Mouse (Mus musculus) hindbrain, embryonic 15.5 days (tissue): ENCODE results near the gene Lipo4. TPM values are rescaled to one million over a fixed set of nuclear protein-coding genes. Genes with fewer than 3 reads are reported as not detected.
"Not testable (repeated sequence)": the region's sequence is repeated elsewhere in the genome, so short reads cannot be mapped to it uniquely, and the experiment has no call there.

Source experiments
- ATAC-seq: fragments of 200-750 bp; cut with Nextera tagmentation; 2 replicates; pipeline ENCODE4 v1.8.0; 2017; ENCODE audit warnings: low read depth, moderate number of reproducible peaks, moderate TSS enrichment; ENCODE audit not compliant: low FRiP score
- H3K27ac ChIP-seq: fragments of 300-500 bp; sonication (generic); replicated peaks from 2 replicates; pipeline ENCODE4 v1.5.1; 2015; ENCODE audit warnings: mild to moderate bottlenecking, inconsistent platforms
- H3K27me3 ChIP-seq: fragments of 300-500 bp; sonication (generic); 2 replicates; pipeline ENCODE4 v1.6.1; 2015; ENCODE audit warnings: control low read depth, inconsistent platforms
- H3K36me3 ChIP-seq: fragments of 300-500 bp; sonication (generic); 2 replicates; pipeline ENCODE4 v1.6.1; 2015; ENCODE audit warnings: control low read depth, inconsistent platforms
- H3K4me1 ChIP-seq: fragments of 300-500 bp; sonication (generic); replicated peaks from 2 replicates; pipeline ENCODE4 v1.6.1; 2015; ENCODE audit warnings: control low read depth, inconsistent platforms
- H3K4me2 ChIP-seq: fragments of 300-500 bp; sonication (generic); 2 replicates; pipeline ENCODE4 v1.6.1; 2015; ENCODE audit warnings: moderate library complexity, mild to moderate bottlenecking, inconsistent platforms
- H3K4me3 ChIP-seq: fragments of 300-500 bp; sonication (generic); 2 replicates; pipeline ENCODE4 v1.5.1; 2015; ENCODE audit warnings: mild to moderate bottlenecking, inconsistent platforms
- H3K9ac ChIP-seq: fragments of 300-500 bp; sonication (generic); 2 replicates; pipeline ENCODE4 v1.6.1; 2015; ENCODE audit warnings: inconsistent platforms
- H3K9me3 ChIP-seq: fragments of 300-500 bp; sonication (generic); 2 replicates; pipeline ENCODE4 v1.6.1; 2016; ENCODE audit warnings: control low read depth, inconsistent platforms
- WGBS: fragments of 180-500 bp; shearing (Covaris S2); methylation state at CpG from one replicate; pipeline ENCODE4 v1.1.7; 2015; 5-methylcytosine and 5-hydroxymethylcytosine counted together
- polyA plus RNA-seq: library from polyadenylated mRNA; unstranded; fragments of >200 nt; fragmentation: Nextera tagmentation; extraction: Ambion mirVana; gene quantifications from 2 replicates; pipeline ENCODE4 v1.2.1, GENCODE M21; 2015

The Lipo4 gene
- polyA plus RNA-seq: not detected in 2 replicates

GRCm38 (mm10) chr19:33517680-33518079, at the start of gene Lipo4:
Lipo4 (minus strand) TSS chr19:33517780.
- no peak for ATAC-seq
- Histone ChIP-seq H3K4me2 (no peak within 1 kb of the TSS), H3K9me3 (no peaks in the 10 kb centered on the region), H3K4me3 (no peak within 1 kb of the TSS), H3K9ac (no peak within 1 kb of the TSS), H3K36me3 (no peaks in the 10 kb centered on the region), H3K27me3 (no peaks in the 10 kb centered on the region), H3K4me1 (no peaks in the 10 kb centered on the region), H3K27ac (no peak within 1 kb of the TSS)

GRCm38 (mm10) chr19:33456426-33456825, 61.2 kb downstream of the Lipo4 start:
- ATAC-seq, H3K9ac ChIP-seq: not testable (repeated sequence)
- 44% methylated on average over 4 of the region's 4 CpGs for WGBS

GRCm38 (mm10) chr19:33453725-33454124, 63.9 kb downstream of the Lipo4 start:
- WGBS: 72% methylated on average over 4 of the region's 4 CpGs
- Histone ChIP-seq H3K27ac (no peak overlapping the region), H3K4me2 (no peak overlapping the region), H3K9me3 (0 out of 2 replicates have a peak, but pooled peaks cover 4% of the 10 kb centered on the region), H3K4me1 (no peaks in the 10 kb centered on the region), H3K27me3 (no peaks in the 10 kb centered on the region), H3K36me3 (no peaks in the 10 kb centered on the region), H3K4me3 (no peak overlapping the region), H3K9ac (no peak overlapping the region)
- ATAC-seq: no peak

More at GRCm38 (mm10) chr19:33456426-33456825, 61.2 kb downstream of the Lipo4 start:
- not testable (repeated sequence) for H3K27me3 ChIP-seq, H3K4me1 ChIP-seq, H3K27ac ChIP-seq, H3K4me2 ChIP-seq, H3K4me3 ChIP-seq, H3K36me3 ChIP-seq, H3K9me3 ChIP-seq

Other genes with a start within 250 kb of the Lipo4 start
- 8.8 and 9.7 TPM in 2 replicates for gene Rnls, start 125.5 kb downstream of the Lipo4 start, polyA plus RNA-seq
- not detected in 2 replicates for gene Gm8978, start 107.5 kb upstream of the Lipo4 start, polyA plus RNA-seq
- 0.50 and 0.53 TPM in 2 replicates for gene Lipo2, start 233.6 kb upstream of the Lipo4 start, polyA plus RNA-seq
- gene Lipo3, start 244.2 kb upstream of the Lipo4 start, polyA plus RNA-seq: 11.6 and 13.0 TPM in 2 replicates